Comparison of ENCODE assay signal across 8 mouse cellular contexts in the genomic region with DNA sequence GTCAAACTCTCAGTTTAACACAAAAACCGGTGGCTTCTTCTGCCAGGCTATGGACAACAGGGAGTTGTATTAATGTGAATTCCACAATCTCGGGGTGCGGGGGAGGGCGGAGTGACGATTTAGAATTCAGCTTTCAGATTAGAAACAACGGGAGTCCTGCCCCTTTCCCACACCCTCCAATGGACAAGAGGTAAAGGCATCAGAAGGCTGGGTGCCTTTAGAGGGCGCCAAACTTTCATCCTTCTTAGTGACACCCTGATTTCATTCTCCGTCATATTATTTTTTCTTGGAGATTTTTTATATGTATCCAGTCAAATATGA. TPM values are rescaled to one million over a fixed set of nuclear protein-coding genes. Genes with fewer than 3 reads are reported as not detected.
A peak's percentile ranks its signal among the peaks of the same experiment; 100 is the strongest.
DNase-seq lines count a peak whose midpoint lies in the region; ATAC-seq lines count a peak whose summit lies in the region.

A gene (minus strand): TSS at position 137 of the 321 bp plus-strand sequence.

- no peak within 1 kb of the TSS for H3K4me3 ChIP-seq in liver, embryonic 12.5 days
- no peak within 1 kb of the TSS for H3K4me3 ChIP-seq in lung, embryonic 15.5 days

- no peak within 1 kb of the TSS for H3K9ac ChIP-seq in liver, embryonic 12.5 days
- no peak within 1 kb of the TSS for H3K9ac ChIP-seq in lung, embryonic 15.5 days

- WGBS in liver, embryonic 12.5 days (ENCODE audit: insufficient replicate concordance), result 38% methylated on average over 8 of the region's 8 CpGs
- 40% methylated on average over 8 of the region's 8 CpGs for WGBS in lung, embryonic 15.5 days

- no peaks in the 10 kb centered on the region for H3K27me3 ChIP-seq in liver, embryonic 12.5 days (replicated peaks)
- H3K27me3 ChIP-seq in lung, embryonic 15.5 days, result no peaks in the 10 kb centered on the region

- H3K27ac ChIP-seq in liver, embryonic 12.5 days, result no peak within 1 kb of the TSS
- H3K27ac ChIP-seq in lung, embryonic 15.5 days, result no peak within 1 kb of the TSS

- H3K4me1 ChIP-seq in liver, embryonic 12.5 days, result peaks cover 4% of the 10 kb centered on the region; the same call in 1 of the 2 replicates
- no peaks in the 10 kb centered on the region for H3K4me1 ChIP-seq in lung, embryonic 15.5 days

- H3K36me3 ChIP-seq in liver, embryonic 12.5 days, result no peaks in the 10 kb centered on the region
- H3K36me3 ChIP-seq in lung, embryonic 15.5 days, result no peaks in the 10 kb centered on the region

- no peak for ATAC-seq in liver, embryonic 12.5 days
- ATAC-seq in lung, embryonic 15.5 days (ENCODE audit: borderline replicate concordance, extremely low read depth, low FRiP score, low TSS enrichment), result no peak
- no peak for ATAC-seq in activated CD4-positive, CD25-positive, alpha-beta regulatory T cell, adult 4 months

- H3K4me2 ChIP-seq in liver, embryonic 12.5 days, result no peak within 1 kb of the TSS
- H3K4me2 ChIP-seq in lung, embryonic 15.5 days, result peak within 1 kb of the TSS; percentile 26; the same call in 1 of the 2 replicates

- H3K9me3 ChIP-seq in liver, embryonic 12.5 days (replicated peaks), result no peaks in the 10 kb centered on the region
- no peaks in the 10 kb centered on the region for H3K9me3 ChIP-seq in lung, embryonic 15.5 days

- peak; percentile 28 for DNase-seq in liver
- peak; percentile 22 for DNase-seq in adrenal gland, adult 8-10 months
- peak; percentile 47 to 72 for DNase-seq in heart, adult 18-20 months
- peak; percentile 92 for DNase-seq in kidney, adult 9 months
- DNase-seq in testis, postnatal 10 days (ENCODE audit: low spot score), result peak; percentile 78

RNA-seq across cellular contexts. Expression of the gene that starts here (rescaled TPM):
- 0.67 and 0.79 TPM in 2 replicates for polyA plus RNA-seq in liver, embryonic 12.5 days (2016; fragmentation: Nextera tagmentation; extraction: Ambion mirVana)
- 1 to 10 TPM in 2 of 4 experiments, under 1 TPM in 2; 0.25 to 3.6 (median 0.89) TPM for total RNA-seq in adrenal gland, adult 8-10 months (2022)
- not detected for total RNA-seq in heart, adult 18-20 months (2021)
- 1.5 and 1.8 TPM in 2 replicates for polyA plus RNA-seq in lung, embryonic 15.5 days (2015; fragmentation: Nextera tagmentation; extraction: Ambion mirVana)
- polyA plus RNA-seq in activated CD4-positive, CD25-positive, alpha-beta regulatory T cell, adult 4 months (2017; shearing (Covaris generic)), result not detected

Comparison
In these comparisons a context has a peak if more than half of its experiments do, and no peak if none do; other contexts are left out.
1. Peak in DNase-seq in heart, adult 18-20 months; RNA of the gene not detected or under 1 TPM.
2. DNase-seq: peak in every context shown above with its lines; median percentile 92 in kidney, adult 9 months; 78 in testis, postnatal 10 days; 60 in heart, adult 18-20 months; 28 in liver; 22 in adrenal gland, adult 8-10 months.